Mouse (Mus musculus) hematopoietic multipotent progenitor cell, adult 10-12 weeks (in vitro differentiated cells): ENCODE measurements around the gene Dynlt3. TPM values are rescaled to one million over a fixed set of nuclear protein-coding genes. Genes with fewer than 3 reads are reported as not detected.

ENCODE experiments used
- polyA plus RNA-seq: library from polyadenylated mRNA; stranded (reverse); fragments of >175 nt; gene quantifications from 2 replicates; pipeline ENCODE4 v1.2.3, GENCODE M21; 2012; ENCODE audit warnings: low replicate concordance

The Dynlt3 gene
- 0.88 and 3.5 TPM in 2 replicates for polyA plus RNA-seq

DNA sequence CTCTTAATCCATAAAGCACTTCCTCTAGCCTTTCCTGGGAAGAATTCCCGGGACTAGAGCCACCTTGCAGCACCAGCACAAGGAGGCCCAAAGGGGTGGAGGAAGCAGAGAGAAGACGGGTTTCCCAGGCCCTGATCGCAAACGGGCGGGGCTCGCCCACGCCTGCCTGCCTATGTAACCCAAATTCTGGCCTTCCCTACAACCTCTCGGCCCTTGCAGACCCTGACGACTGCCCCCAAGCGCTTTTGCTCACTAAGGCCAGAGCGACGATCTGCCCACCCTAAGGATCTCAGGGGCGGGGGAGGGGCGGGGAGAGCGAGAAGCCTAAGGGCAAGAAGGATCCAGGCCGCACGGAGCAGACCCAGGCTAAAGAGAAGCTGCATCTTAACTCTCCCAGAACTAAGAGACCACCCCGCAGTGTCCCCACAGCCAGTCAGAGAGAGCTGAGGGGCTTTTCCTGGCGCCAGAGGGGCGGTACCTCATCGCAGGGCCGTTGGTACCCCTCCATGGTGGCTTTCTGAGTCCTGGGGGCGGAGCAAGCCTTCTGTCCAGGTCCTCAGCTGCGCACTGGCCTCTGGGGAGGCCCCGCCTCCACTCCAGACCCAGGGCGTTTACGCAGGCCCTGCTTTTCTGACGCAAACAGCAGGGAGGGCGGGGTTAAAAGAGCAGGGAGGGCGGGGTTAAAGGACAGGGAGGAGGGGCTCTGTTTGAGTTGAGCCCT, at the start of gene Dynlt3:
TSS of gene Dynlt3 (minus strand) at position 613 of the 721 bp plus-strand sequence.

Other genes starting within 250 kb of the Dynlt3 start
- gene Cybb, start 175.2 kb downstream of the Dynlt3 start, polyA plus RNA-seq, result 16.7 and 18.6 TPM in 2 replicates
- gene H2al1o, start 90.6 kb downstream of the Dynlt3 start, polyA plus RNA-seq, result not detected in 2 replicates
- not detected in 2 replicates for gene Hypm, start 183.9 kb upstream of the Dynlt3 start, polyA plus RNA-seq
- not detected in 2 replicates for gene H2al3, start 186.7 kb upstream of the Dynlt3 start, polyA plus RNA-seq
- gene Sytl5, start 222.6 kb upstream of the Dynlt3 start, polyA plus RNA-seq, result not detected in 2 replicates